Mouse (Mus musculus) liver, embryonic 15.5 days (tissue): Measurements from ENCODE around the gene Rps15a. TPM values are rescaled to one million over a fixed set of nuclear protein-coding genes. Genes with fewer than 3 reads are reported as not detected.

Experiments
- ATAC-seq: fragments of 200-750 bp; cut with Nextera tagmentation; 2 replicates; pipeline ENCODE4 v1.8.0; 2017; ENCODE audit warnings: moderate number of reproducible peaks, mild to moderate bottlenecking, moderate library complexity; ENCODE audit not compliant: insufficient read depth
- H3K27ac ChIP-seq: fragments of 300-500 bp; sonication (generic); replicated peaks from 2 replicates; pipeline ENCODE4 v1.5.1; 2015; ENCODE audit warnings: mild to moderate bottlenecking, inconsistent platforms
- H3K27me3 ChIP-seq: fragments of 300-500 bp; sonication (generic); 2 replicates; pipeline ENCODE4 v1.6.1; 2015; ENCODE audit warnings: mild to moderate bottlenecking, inconsistent platforms
- H3K36me3 ChIP-seq: fragments of 300-500 bp; sonication (generic); replicated peaks from 2 replicates; pipeline ENCODE4 v1.6.1; 2015; ENCODE audit warnings: moderate library complexity, mild to moderate bottlenecking, inconsistent platforms
- H3K4me1 ChIP-seq: fragments of 300-500 bp; sonication (generic); replicated peaks from 2 replicates; pipeline ENCODE4 v1.6.1; 2015; ENCODE audit warnings: inconsistent platforms
- H3K4me2 ChIP-seq: fragments of 300-500 bp; sonication (generic); 2 replicates; pipeline ENCODE4 v1.6.1; 2015; ENCODE audit warnings: moderate library complexity, mild to moderate bottlenecking, inconsistent platforms
- H3K4me3 ChIP-seq: fragments of 300-500 bp; sonication (generic); replicated peaks from 2 replicates; pipeline ENCODE4 v1.5.1; 2015; ENCODE audit warnings: mild to moderate bottlenecking, inconsistent platforms
- H3K9ac ChIP-seq: fragments of 300-500 bp; sonication (generic); 2 replicates; pipeline ENCODE4 v1.6.1; 2015; ENCODE audit warnings: moderate library complexity, mild to moderate bottlenecking, inconsistent platforms
- H3K9me3 ChIP-seq: fragments of 300-500 bp; sonication (generic); replicated peaks from 2 replicates; pipeline ENCODE4 v1.6.1; 2016; ENCODE audit warnings: inconsistent platforms
- WGBS: fragments of 180-500 bp; shearing (Covaris S2); methylation state at CpG from one replicate; pipeline ENCODE4 v1.1.7; 2015; ENCODE audit warnings: mixed read lengths; ENCODE audit not compliant: insufficient replicate concordance; 5-methylcytosine and 5-hydroxymethylcytosine counted together
- polyA plus RNA-seq: library from polyadenylated mRNA; unstranded; fragments of >200 nt; fragmentation: Nextera tagmentation; extraction: Ambion mirVana; gene quantifications from 2 replicates; pipeline ENCODE4 v1.2.1, GENCODE M21; 2015

Rps15a gene
- polyA plus RNA-seq, 1 experiment from 2014 or later: 394 TPM

DNA sequence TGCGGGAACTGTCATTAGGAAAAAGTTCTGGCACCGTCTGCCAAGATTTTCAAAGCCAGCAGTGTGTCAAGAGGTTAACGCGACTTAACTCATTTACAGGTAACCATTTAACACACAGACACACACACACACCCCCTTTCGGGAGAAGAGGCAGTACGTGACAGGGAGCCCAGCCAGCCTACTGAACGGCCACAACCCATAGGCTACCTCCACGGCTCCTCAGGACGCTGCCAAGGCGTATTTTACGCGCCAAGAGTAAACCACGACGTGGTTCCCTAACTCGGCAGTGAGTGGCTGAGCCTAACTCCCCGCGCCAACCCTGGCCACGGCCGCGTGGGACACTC is 483 bp downstream of the Rps15a start:
- Histone ChIP-seq H3K9ac (peak overlapping the region; percentile 87), H3K4me3 (peak overlapping the region; percentile 81), H3K4me1 (peaks cover 82% of the 10 kb centered on the region), H3K36me3 (peaks cover 71% of the 10 kb centered on the region), H3K4me2 (peak overlapping the region; percentile 85), H3K9me3 (no peaks in the 10 kb centered on the region), H3K27ac (peak overlapping the region; percentile 81), H3K27me3 (no peaks in the 10 kb centered on the region)
- WGBS: under 1% methylated on average over 20 of the region's 20 CpGs
- peak; percentile 48 for ATAC-seq

- H3K27ac ChIP-seq: peak overlapping the region; percentile 30; the same call in 1 of the 2 replicates
- 41% methylated on average over 5 of the region's 5 CpGs for WGBS
- H3K36me3 ChIP-seq: peaks cover 71% of the 10 kb centered on the region
- H3K9ac ChIP-seq: peak overlapping the region; percentile 87
- peak overlapping the region; percentile 85 for H3K4me2 ChIP-seq
- H3K4me1 ChIP-seq: peaks cover 77% of the 10 kb centered on the region
- peak overlapping the region; percentile 81 for H3K4me3 ChIP-seq
- no peaks in the 10 kb centered on the region for H3K9me3 ChIP-seq
- no peak for ATAC-seq
- no peaks in the 10 kb centered on the region for H3K27me3 ChIP-seq
Observed at GRCm38 (mm10) chr7:118113541-118114297, 2.3 kb downstream of the Rps15a start.

DNA sequence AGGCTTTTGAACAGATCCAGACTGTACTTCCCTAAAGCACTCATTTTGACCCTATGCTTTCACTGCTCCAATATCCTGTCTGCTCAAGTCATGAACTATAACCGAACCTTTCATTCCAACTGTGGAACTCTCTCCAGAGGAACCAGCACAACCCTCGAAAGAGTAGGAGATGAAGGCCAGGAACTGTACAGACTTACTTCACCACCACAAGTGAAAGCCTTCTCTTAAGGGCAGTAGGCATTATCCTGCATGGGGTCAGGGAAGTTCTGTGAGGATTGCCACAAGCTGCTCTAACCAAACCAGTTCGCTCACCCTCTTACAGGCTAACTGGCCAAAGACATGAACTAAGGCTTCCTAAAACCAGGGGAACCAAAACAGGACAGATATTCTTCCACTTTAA is 4.9 kb downstream of the Rps15a start:
- H3K36me3 ChIP-seq: peaks cover 86% of the 10 kb centered on the region
- WGBS: 50% methylated on average over 3 of the region's 3 CpGs
- no peaks in the 10 kb centered on the region for H3K9me3 ChIP-seq
- H3K4me2 ChIP-seq: peak overlapping the region; percentile 85
- no peaks in the 10 kb centered on the region for H3K27me3 ChIP-seq
- peaks cover 72% of the 10 kb centered on the region for H3K4me1 ChIP-seq
- peak overlapping the region; percentile 81; the same call in 1 of the 2 replicates for H3K4me3 ChIP-seq
- ATAC-seq: no peak
- H3K9ac ChIP-seq: no peak overlapping the region
- H3K27ac ChIP-seq: no peak overlapping the region

- H3K27ac ChIP-seq: peak overlapping the region; percentile 43; the same call in 1 of the 2 replicates
- ATAC-seq: no peak
- no peaks in the 10 kb centered on the region for H3K27me3 ChIP-seq
- 74% methylated on average over 1 of the region's 1 CpGs for WGBS
- H3K9me3 ChIP-seq: no peaks in the 10 kb centered on the region
- H3K9ac ChIP-seq: no peak overlapping the region
- H3K36me3 ChIP-seq: peaks cover 87% of the 10 kb centered on the region
- H3K4me2 ChIP-seq: no peak overlapping the region
- H3K4me3 ChIP-seq: no peak overlapping the region
- H3K4me1 ChIP-seq: peaks cover 83% of the 10 kb centered on the region
Observed at GRCm38 (mm10) chr7:118107671-118108070, 8.3 kb downstream of the Rps15a start.

GRCm38 (mm10) chr7:118104458-118105052 is 11.4 kb downstream of the Rps15a start:
- Histone ChIP-seq H3K4me2 (0 out of 2 replicates have a peak overlapping the region, but pooled peaks have one; percentile 4), H3K36me3 (peaks cover 56% of the 10 kb centered on the region), H3K9ac (no peak overlapping the region), H3K4me3 (no peak overlapping the region), H3K4me1 (peaks cover 59% of the 10 kb centered on the region), H3K9me3 (no peaks in the 10 kb centered on the region), H3K27ac (peak overlapping the region; percentile 73), H3K27me3 (no peaks in the 10 kb centered on the region)
- peak; percentile 61 for ATAC-seq
- 66% methylated on average over 5 of the region's 5 CpGs for WGBS

- no peak overlapping the region for H3K9ac ChIP-seq
- H3K4me3 ChIP-seq: no peak overlapping the region
- no peak overlapping the region for H3K4me2 ChIP-seq
- 43% methylated on average over 5 of the region's 5 CpGs for WGBS
- H3K27me3 ChIP-seq: no peaks in the 10 kb centered on the region
- H3K9me3 ChIP-seq: no peaks in the 10 kb centered on the region
- H3K36me3 ChIP-seq: peaks cover 48% of the 10 kb centered on the region
- ATAC-seq: peak; percentile 2; the same call in 1 of the 2 replicates
- peaks cover 54% of the 10 kb centered on the region for H3K4me1 ChIP-seq
- H3K27ac ChIP-seq: peak overlapping the region; percentile 66; the same call in 1 of the 2 replicates
Observed at GRCm38 (mm10) chr7:118103462-118104379, 12.3 kb downstream of the Rps15a start.

DNA sequence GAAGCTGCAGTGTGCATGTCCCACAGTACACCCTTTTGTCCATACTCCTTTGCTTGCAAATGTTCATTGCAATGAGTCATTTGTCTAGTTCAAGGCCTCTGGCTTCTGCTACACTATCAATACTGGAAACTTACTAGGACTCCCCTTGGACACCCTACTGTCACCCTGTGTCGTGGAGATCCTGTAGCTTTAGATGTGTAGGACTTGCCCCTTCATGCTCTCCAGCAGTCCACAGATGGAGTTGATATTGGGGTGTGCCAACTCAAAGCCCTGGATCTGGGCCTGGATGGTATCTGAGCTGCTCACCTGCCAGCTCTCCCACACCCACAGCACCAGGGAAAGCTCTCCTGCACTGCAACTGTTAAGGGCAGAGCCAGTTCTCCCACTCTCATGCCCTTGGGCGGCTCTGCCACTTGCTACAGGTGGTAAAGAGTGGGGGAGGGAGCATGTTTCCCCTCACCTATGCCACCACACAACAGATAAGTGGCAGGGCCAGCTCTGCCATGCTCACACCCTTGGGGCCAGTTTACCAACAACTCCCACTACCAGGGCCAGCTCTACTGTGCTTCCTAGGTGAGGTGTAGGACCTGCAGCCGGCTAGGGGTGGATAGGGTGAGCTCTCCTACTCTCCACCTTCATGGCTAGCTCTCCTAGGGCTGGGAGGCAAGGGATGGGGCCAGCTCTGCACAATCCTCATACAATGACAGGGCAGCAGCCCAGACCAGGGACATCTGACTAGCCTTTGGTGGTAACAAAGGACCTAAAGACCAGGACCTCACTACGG is 13.1 kb downstream of the Rps15a start:
- H3K9me3 ChIP-seq: no peaks in the 10 kb centered on the region
- 31% methylated on average over 4 of the region's 4 CpGs for WGBS
- H3K27ac ChIP-seq: peak overlapping the region; percentile 66; the same call in 1 of the 2 replicates
- H3K9ac ChIP-seq: no peak overlapping the region
- no peak overlapping the region for H3K4me2 ChIP-seq
- no peak overlapping the region for H3K4me3 ChIP-seq
- ATAC-seq: peak; percentile 33
- peaks cover 39% of the 10 kb centered on the region for H3K36me3 ChIP-seq
- no peaks in the 10 kb centered on the region for H3K27me3 ChIP-seq
- peaks cover 49% of the 10 kb centered on the region for H3K4me1 ChIP-seq

DNA sequence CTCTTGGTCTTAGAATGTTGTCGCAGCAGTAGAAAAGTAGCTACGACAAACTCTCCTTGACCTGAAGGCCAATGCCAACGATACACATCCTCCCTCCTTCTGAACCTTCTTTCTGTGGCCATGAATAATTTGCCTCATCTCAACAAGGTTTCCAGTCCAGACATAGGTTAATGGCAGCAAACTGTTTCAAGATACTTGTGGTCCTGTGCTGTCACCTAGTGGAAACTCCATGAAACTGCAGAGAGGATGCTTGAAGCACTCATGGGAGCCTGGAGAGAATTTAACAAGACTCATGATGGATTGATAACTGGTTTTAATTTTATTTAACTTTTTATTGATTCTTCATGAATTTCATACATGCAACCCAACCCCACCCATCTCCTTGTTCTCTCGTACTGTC is 13.8 kb downstream of the Rps15a start:
- H3K27ac ChIP-seq: no peak overlapping the region
- peaks cover 33% of the 10 kb centered on the region for H3K36me3 ChIP-seq
- peaks cover 49% of the 10 kb centered on the region for H3K4me1 ChIP-seq
- no peaks in the 10 kb centered on the region for H3K27me3 ChIP-seq
- 37% methylated on average over 4 of the region's 4 CpGs for WGBS
- no peak overlapping the region for H3K4me3 ChIP-seq
- ATAC-seq: no peak
- no peak overlapping the region for H3K4me2 ChIP-seq
- H3K9me3 ChIP-seq: no peaks in the 10 kb centered on the region
- no peak overlapping the region for H3K9ac ChIP-seq

DNA sequence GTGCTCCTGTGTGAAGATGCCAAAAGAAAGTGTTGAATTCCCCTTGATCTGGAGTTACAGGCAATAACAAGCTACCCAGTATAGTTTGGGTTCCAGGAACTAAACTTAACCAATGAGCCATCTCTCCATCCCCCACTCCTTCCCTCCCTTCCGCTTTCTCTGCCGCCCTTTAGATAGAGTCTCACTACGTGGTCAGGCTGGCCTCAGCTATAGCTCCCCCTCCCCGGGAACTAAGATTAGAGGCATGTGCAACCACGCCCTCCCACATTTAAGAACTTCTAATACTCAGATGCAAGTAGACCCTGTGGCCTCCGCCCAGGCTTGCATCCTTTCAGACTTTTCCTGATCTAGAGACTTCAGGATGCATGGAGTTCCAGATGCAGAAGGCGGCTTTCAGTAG is 18.4 kb downstream of the Rps15a start:
- Histone ChIP-seq H3K4me1 (peaks cover 10% of the 10 kb centered on the region; the same call in 1 of the 2 replicates), H3K36me3 (no peaks in the 10 kb centered on the region), H3K4me2 (no peak overlapping the region), H3K27ac (no peak overlapping the region), H3K9ac (no peak overlapping the region), H3K4me3 (no peak overlapping the region), H3K9me3 (no peaks in the 10 kb centered on the region), H3K27me3 (no peaks in the 10 kb centered on the region)
- WGBS: 29% methylated on average over 7 of the region's 7 CpGs
- no peak for ATAC-seq

GRCm38 (mm10) chr7:118079987-118080386 is 36.0 kb downstream of the Rps15a start:
- H3K27me3 ChIP-seq: no peaks in the 10 kb centered on the region
- H3K4me2 ChIP-seq: no peak overlapping the region
- no peak overlapping the region for H3K4me3 ChIP-seq
- H3K36me3 ChIP-seq: no peaks in the 10 kb centered on the region
- no peak overlapping the region for H3K9ac ChIP-seq
- WGBS: 49% methylated on average over 4 of the region's 4 CpGs
- no peak for ATAC-seq
- H3K4me1 ChIP-seq: no peaks in the 10 kb centered on the region
- no peak overlapping the region for H3K27ac ChIP-seq
- H3K9me3 ChIP-seq: no peaks in the 10 kb centered on the region
